Mouse (Mus musculus): ENCODE data around the gene Mllt6. TPM values are rescaled to one million over a fixed set of nuclear protein-coding genes. Genes with fewer than 3 reads are reported as not detected.

Gene Mllt6
- total RNA-seq, 1 experiment = 113 TPM

GRCm38 (mm10) chr11:97659267-97659989, 3.8 kb upstream of the Mllt6 start:
- H3K9ac ChIP-seq (ENCODE audit: insufficient read depth, low read depth, low read length, poor library complexity, severe bottlenecking) = peak overlapping the region; percentile 98
- in situ Hi-C loops (cut with MboI; ENCODE audit: low sequenced_read_pairs in 2 of 2, unreplicated experiment in 2 of 2) = no loop called here
- peak overlapping the region; percentile 100 for H3K27ac ChIP-seq (ENCODE audit: insufficient read depth, low read depth, low read length, poor library complexity, severe bottlenecking)
- no peak for DNase-seq (ENCODE audit: low read depth, low spot score)
- TF ChIP-seq HCFC1 (IDR thresholded peaks at IDR 0.05; ENCODE audit: borderline replicate concordance, insufficient read depth, low read length) = no peak
- TF ChIP-seq ZNF384 (IDR thresholded peaks at IDR 0.05; ENCODE audit: low read depth, low read length) = no peak
- TF ChIP-seq ZC3H11A (IDR thresholded peaks at IDR 0.05; ENCODE audit: borderline replicate concordance, low read depth, low read length) = no peak
- TF ChIP-seq MAFK (IDR thresholded peaks at IDR 0.05; ENCODE audit: insufficient read depth, low read depth, low read length) = no peak
- no peak for TF ChIP-seq CHD2 (IDR thresholded peaks at IDR 0.05; ENCODE audit: low read depth, low read length)
- H3K36me3 ChIP-seq (ENCODE audit: control insufficient read depth, insufficient read depth, low read length, poor library complexity, severe bottlenecking) = peaks cover 3% of the 10 kb centered on the region; the same call in 1 of the 2 replicates
- no peaks in the 10 kb centered on the region for H3K9me3 ChIP-seq (ENCODE audit: control insufficient read depth, insufficient read depth, low read depth, low read length)
- peaks cover 12 to 16% of the 10 kb centered on the region in 2 experiments for H3K4me1 ChIP-seq (ENCODE audit: control insufficient read depth in 2 of 2, insufficient read depth in 2 of 2, low read length in 2 of 2, poor library complexity in 1 of 2)
- H3K4me3 ChIP-seq (ENCODE audit: insufficient read depth in 1 of 2, low read depth in 1 of 2, low read length in 2 of 2, poor library complexity in 1 of 2, severe bottlenecking in 1 of 2) = peak overlapping the region; percentile 89 to 96

GRCm38 (mm10) chr11:97659990-97660714, 3.1 kb upstream of the Mllt6 start:
- Histone ChIP-seq H3K27ac (ENCODE audit: insufficient read depth, low read depth, low read length, poor library complexity, severe bottlenecking) (peak overlapping the region; percentile 100), H3K4me1 (ENCODE audit: control insufficient read depth in 2 of 2, insufficient read depth in 2 of 2, low read length in 2 of 2, poor library complexity in 1 of 2) (peaks cover 12 to 14% of the 10 kb centered on the region in 2 experiments)

GRCm38 (mm10) chr11:97660734-97661647, 2.2 kb upstream of the Mllt6 start:
- Histone ChIP-seq H3K9ac (ENCODE audit: insufficient read depth, low read depth, low read length, poor library complexity, severe bottlenecking) (peak overlapping the region; percentile 81), H3K27ac (ENCODE audit: insufficient read depth, low read depth, low read length, poor library complexity, severe bottlenecking) (peak overlapping the region; percentile 100), H3K4me1 (ENCODE audit: control insufficient read depth in 2 of 2, insufficient read depth in 2 of 2, low read length in 2 of 2, poor library complexity in 1 of 2) (peaks cover 10 to 15% of the 10 kb centered on the region in 2 experiments; a peak in 3 of 4 replicates), H3K9me3 (ENCODE audit: control insufficient read depth, insufficient read depth, low read depth, low read length) (no peaks in the 10 kb centered on the region), H3K4me3 (ENCODE audit: insufficient read depth in 1 of 2, low read depth in 1 of 2, low read length in 2 of 2, poor library complexity in 1 of 2, severe bottlenecking in 1 of 2) (peak overlapping the region; percentile 82 to 96), H3K36me3 (ENCODE audit: control insufficient read depth, insufficient read depth, low read length, poor library complexity, severe bottlenecking) (peaks cover 10% of the 10 kb centered on the region)
- no peak for DNase-seq (ENCODE audit: low read depth, low spot score)
- in situ Hi-C loops (cut with MboI; ENCODE audit: low sequenced_read_pairs in 2 of 2, unreplicated experiment in 2 of 2) = no loop called here
- TF ChIP-seq ZNF384 (IDR thresholded peaks at IDR 0.05; ENCODE audit: low read depth, low read length) (no peak), MAFK (IDR thresholded peaks at IDR 0.05; ENCODE audit: insufficient read depth, low read depth, low read length) (no peak), ZC3H11A (IDR thresholded peaks at IDR 0.05; ENCODE audit: borderline replicate concordance, low read depth, low read length) (no peak), HCFC1 (IDR thresholded peaks at IDR 0.05; ENCODE audit: borderline replicate concordance, insufficient read depth, low read length) (no peak), CHD2 (IDR thresholded peaks at IDR 0.05; ENCODE audit: low read depth, low read length) (no peak)

More at GRCm38 (mm10) chr11:97659990-97660714, 3.1 kb upstream of the Mllt6 start:
- DNase-seq (ENCODE audit: low read depth, low spot score) = no peak
- peak overlapping the region; percentile 98 for H3K9ac ChIP-seq (ENCODE audit: insufficient read depth, low read depth, low read length, poor library complexity, severe bottlenecking)
- H3K36me3 ChIP-seq (ENCODE audit: control insufficient read depth, insufficient read depth, low read length, poor library complexity, severe bottlenecking) = peaks cover 3% of the 10 kb centered on the region; the same call in 1 of the 2 replicates
- in situ Hi-C loops (cut with MboI; ENCODE audit: low sequenced_read_pairs in 2 of 2, unreplicated experiment in 2 of 2) = no loop called here
- TF ChIP-seq HCFC1 (IDR thresholded peaks at IDR 0.05; ENCODE audit: borderline replicate concordance, insufficient read depth, low read length) (no peak), CHD2 (IDR thresholded peaks at IDR 0.05; ENCODE audit: low read depth, low read length) (no peak), MAFK (IDR thresholded peaks at IDR 0.05; ENCODE audit: insufficient read depth, low read depth, low read length) (no peak), ZC3H11A (IDR thresholded peaks at IDR 0.05; ENCODE audit: borderline replicate concordance, low read depth, low read length) (no peak), ZNF384 (IDR thresholded peaks at IDR 0.05; ENCODE audit: low read depth, low read length) (no peak)
- no peaks in the 10 kb centered on the region for H3K9me3 ChIP-seq (ENCODE audit: control insufficient read depth, insufficient read depth, low read depth, low read length)
- peak overlapping the region; percentile 89 to 96 for H3K4me3 ChIP-seq (ENCODE audit: insufficient read depth in 1 of 2, low read depth in 1 of 2, low read length in 2 of 2, poor library complexity in 1 of 2, severe bottlenecking in 1 of 2)

- no peaks in the 10 kb centered on the region for H3K9me3 ChIP-seq (ENCODE audit: control insufficient read depth, insufficient read depth, low read depth, low read length)
- in situ Hi-C loops (cut with MboI; ENCODE audit: low sequenced_read_pairs in 2 of 2, unreplicated experiment in 2 of 2) = no loop called here
- TF ChIP-seq ZNF384 (IDR thresholded peaks at IDR 0.05; ENCODE audit: low read depth, low read length) = no peak
- TF ChIP-seq HCFC1 (IDR thresholded peaks at IDR 0.05; ENCODE audit: borderline replicate concordance, insufficient read depth, low read length) = peak; percentile 40; the same call in 1 of the 2 replicates
- TF ChIP-seq CHD2 (IDR thresholded peaks at IDR 0.05; ENCODE audit: low read depth, low read length) = no peak
- TF ChIP-seq MAFK (IDR thresholded peaks at IDR 0.05; ENCODE audit: insufficient read depth, low read depth, low read length) = no peak
- no peak for TF ChIP-seq ZC3H11A (IDR thresholded peaks at IDR 0.05; ENCODE audit: borderline replicate concordance, low read depth, low read length)
- H3K9ac ChIP-seq (ENCODE audit: insufficient read depth, low read depth, low read length, poor library complexity, severe bottlenecking) = peak overlapping the region; percentile 81
- peaks cover 10 to 13% of the 10 kb centered on the region in 2 experiments; a peak in 3 of 4 replicates for H3K4me1 ChIP-seq (ENCODE audit: control insufficient read depth in 2 of 2, insufficient read depth in 2 of 2, low read length in 2 of 2, poor library complexity in 1 of 2)
- peak overlapping the region; percentile 100 for H3K27ac ChIP-seq (ENCODE audit: insufficient read depth, low read depth, low read length, poor library complexity, severe bottlenecking)
- peak overlapping the region; percentile 82 to 96 for H3K4me3 ChIP-seq (ENCODE audit: insufficient read depth in 1 of 2, low read depth in 1 of 2, low read length in 2 of 2, poor library complexity in 1 of 2, severe bottlenecking in 1 of 2)
- H3K36me3 ChIP-seq (ENCODE audit: control insufficient read depth, insufficient read depth, low read length, poor library complexity, severe bottlenecking) = peaks cover 13% of the 10 kb centered on the region
- DNase-seq (ENCODE audit: low read depth, low spot score) = peak; percentile 99
Observed at GRCm38 (mm10) chr11:97661648-97662133, 1.5 kb upstream of the Mllt6 start.

Data from ES-E14 (cell line).